Mouse (Mus musculus): ENCODE data around the gene Cdc42bpb. TPM values are rescaled to one million over a fixed set of nuclear protein-coding genes. Genes with fewer than 3 reads are reported as not detected.

The Cdc42bpb gene
- total and polyA plus RNA-seq, 3 experiments = 16.7 to 29.7 (median 25.4) TPM

DNA sequence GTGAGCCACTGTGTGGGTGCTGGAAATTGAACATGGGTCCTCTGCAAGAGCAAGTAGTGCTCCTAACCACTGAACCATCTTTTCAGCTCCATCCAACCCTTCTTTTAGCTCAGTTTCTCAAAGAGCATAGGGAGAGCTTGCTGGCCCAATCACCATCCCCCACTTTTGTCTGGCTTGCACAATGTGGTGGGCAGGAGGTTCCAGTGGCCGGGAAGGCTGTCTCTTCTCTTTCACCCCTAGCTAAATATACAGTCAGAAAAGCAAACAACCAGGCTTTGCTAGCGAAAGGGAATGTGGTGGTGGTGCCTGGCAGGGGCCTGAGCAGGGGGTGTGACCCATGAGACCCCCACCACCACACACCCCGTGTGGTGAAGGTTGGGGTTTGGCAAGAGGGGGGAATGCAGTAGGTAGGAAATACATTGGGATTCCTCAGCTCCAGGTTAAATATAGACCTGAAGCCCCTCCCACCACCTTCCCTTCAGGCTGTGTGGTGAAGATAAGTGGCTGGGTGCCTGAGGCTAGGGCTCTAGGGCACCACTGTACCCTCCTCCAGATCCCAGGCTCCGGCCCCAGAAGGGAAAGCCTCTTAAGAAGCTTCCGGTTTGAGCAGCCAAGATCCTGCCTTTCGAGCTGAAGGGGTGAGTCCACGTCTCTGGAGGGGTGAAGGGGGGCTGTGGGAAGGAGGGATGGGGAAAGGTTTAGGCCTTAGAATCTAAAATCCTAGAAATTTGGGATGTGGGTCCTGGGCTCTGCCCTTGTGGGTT, 43.6 kb upstream of the Cdc42bpb start:
- Histone ChIP-seq H3K27me3 (replicated peaks) (peaks cover 65% of the 10 kb centered on the region), H3K4me1 (ENCODE audit: control insufficient read depth in 1 of 2, insufficient read depth in 2 of 2) (peaks cover 3 to 22% of the 10 kb centered on the region in 2 experiments; a peak in 3 of 4 replicates), H3K4me2 (ENCODE audit: insufficient read depth, low read depth, poor library complexity, severe bottlenecking) (no peak overlapping the region), H3K79me2 (replicated peaks; ENCODE audit: control insufficient read depth, extremely low read depth, insufficient read depth, poor library complexity, severe bottlenecking) (no peaks in the 10 kb centered on the region), H3K4me3 (replicated peaks in 1 of 3; ENCODE audit: low read depth in 2 of 3, low read length in 2 of 3, poor library complexity in 1 of 3) (no peak overlapping the region), H3K9me3 (replicated peaks; ENCODE audit: low read length) (peaks cover 7% of the 10 kb centered on the region), H3K9ac (ENCODE audit: insufficient read depth, low read depth) (no peak overlapping the region), H3K36me3 (replicated peaks in 1 of 2; ENCODE audit: control insufficient read depth in 1 of 2, insufficient read depth in 1 of 2, low read length in 1 of 2) (no peaks in the 10 kb centered on the region), H3K27ac (ENCODE audit: insufficient read depth, low read depth) (no peak overlapping the region)
- DNase-seq (ENCODE audit: extremely low read depth) = no peak
- TF ChIP-seq ZC3H11A (IDR thresholded peaks at IDR 0.05; ENCODE audit: low read depth, low read length) = no peak
- no peak for TF ChIP-seq RAD21 (IDR thresholded peaks at IDR 0.05; ENCODE audit: low read depth, low read length)
- no peak for TF ChIP-seq E2F4 (IDR thresholded peaks at IDR 0.05; ENCODE audit: insufficient replicate concordance, low read depth, low read length)
- no peak for TF ChIP-seq EP300 (IDR thresholded peaks at IDR 0.05; ENCODE audit: low read length)
- no peak for TF ChIP-seq IRF4 (IDR thresholded peaks at IDR 0.05; ENCODE audit: low read depth, low read length)
- no peak for TF ChIP-seq USF1 (IDR thresholded peaks at IDR 0.05; ENCODE audit: low read depth, low read length)
- no peak for TF ChIP-seq JUN (IDR thresholded peaks at IDR 0.05; ENCODE audit: insufficient read depth, low read depth, low read length)
- TF ChIP-seq SMC3 (IDR thresholded peaks at IDR 0.05; ENCODE audit: low read depth, low read length) = no peak
- TF ChIP-seq MAFK (IDR thresholded peaks at IDR 0.05; ENCODE audit: insufficient replicate concordance, low read length) = no peak
- TF ChIP-seq CHD2 (IDR thresholded peaks at IDR 0.05; ENCODE audit: low read length) = no peak
- no peak for TF ChIP-seq UBTF (IDR thresholded peaks at IDR 0.05; ENCODE audit: low read depth, low read length)
- TF ChIP-seq POLR2AphosphoS2 (IDR thresholded peaks at IDR 0.05; ENCODE audit: low read depth, low read length) = no peak
- TF ChIP-seq MAZ (IDR thresholded peaks at IDR 0.05; ENCODE audit: low read depth, low read length) = no peak
- no peak for TF ChIP-seq MEF2A (IDR thresholded peaks at IDR 0.05; ENCODE audit: borderline replicate concordance, low read depth, low read length)
- TF ChIP-seq MAX (IDR thresholded peaks at IDR 0.05; ENCODE audit: low read length) = no peak
- TF ChIP-seq USF2 (conservative IDR thresholded peaks at IDR 0.05; ENCODE audit: low read depth, low read length) = no peak
- TF ChIP-seq CHD1 (IDR thresholded peaks at IDR 0.05; ENCODE audit: low read depth, low read length) = no peak
- no peak for TF ChIP-seq HCFC1 (IDR thresholded peaks at IDR 0.05; ENCODE audit: low read depth, low read length)
- dilution Hi-C loops (cut with MboI; ENCODE audit: extremely low pct_ligation_motif_present, extremely low pct_unique_long_range_greater_than_20kb, low sequenced_read_pairs) = no loop called here
- in situ Hi-C loops (cut with MboI; ENCODE audit: low pct_ligation_motif_present, low pct_unique_long_range_greater_than_20kb, low sequenced_read_pairs) = no loop called here

DNA sequence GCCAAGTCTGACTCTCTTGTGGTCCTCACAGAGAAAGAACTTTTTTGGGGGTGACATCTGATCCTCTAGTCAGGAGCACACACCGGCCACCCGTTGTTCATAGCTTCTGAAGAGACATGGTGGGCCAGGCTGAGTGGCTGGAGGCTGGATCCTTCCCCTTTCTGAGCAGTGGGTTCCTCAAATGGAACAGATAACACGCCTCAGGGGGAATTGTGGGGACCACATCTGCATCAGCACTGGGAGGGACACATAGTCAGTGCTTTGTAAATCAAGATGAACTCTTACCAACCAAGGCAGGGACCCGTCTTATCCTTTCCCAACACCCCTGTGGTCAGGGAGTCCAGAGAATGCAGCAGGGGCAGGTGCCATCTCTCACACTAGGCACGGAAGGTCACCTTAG, 42.4 kb upstream of the Cdc42bpb start:
- Histone ChIP-seq H3K36me3 (replicated peaks in 1 of 2; ENCODE audit: control insufficient read depth in 1 of 2, insufficient read depth in 1 of 2, low read length in 1 of 2) (no peaks in the 10 kb centered on the region), H3K4me2 (ENCODE audit: insufficient read depth, low read depth, poor library complexity, severe bottlenecking) (no peak overlapping the region), H3K4me1 (ENCODE audit: control insufficient read depth in 1 of 2, insufficient read depth in 2 of 2) (peaks cover 0 to 15% of the 10 kb centered on the region in 2 experiments; a peak in 2 of 4 replicates), H3K9me3 (replicated peaks; ENCODE audit: low read length) (peaks cover 7% of the 10 kb centered on the region), H3K9ac (ENCODE audit: insufficient read depth, low read depth) (no peak overlapping the region), H3K4me3 (replicated peaks in 1 of 3; ENCODE audit: low read depth in 2 of 3, low read length in 2 of 3, poor library complexity in 1 of 3) (no peak overlapping the region), H3K79me2 (replicated peaks; ENCODE audit: control insufficient read depth, extremely low read depth, insufficient read depth, poor library complexity, severe bottlenecking) (no peaks in the 10 kb centered on the region), H3K27me3 (replicated peaks) (peaks cover 65% of the 10 kb centered on the region), H3K27ac (ENCODE audit: insufficient read depth, low read depth) (no peak overlapping the region)
- DNase-seq (ENCODE audit: extremely low read depth) = no peak
- dilution Hi-C loops (cut with MboI; ENCODE audit: extremely low pct_ligation_motif_present, extremely low pct_unique_long_range_greater_than_20kb, low sequenced_read_pairs) (no loop called here), in situ Hi-C loops (cut with MboI; ENCODE audit: low pct_ligation_motif_present, low pct_unique_long_range_greater_than_20kb, low sequenced_read_pairs) (loop anchor here (10.0 kb wide), 1 partner anchor 145 kb away; the partner anchor contains the start of gene Amn)
- TF ChIP-seq ELF1 (IDR thresholded peaks at IDR 0.05; ENCODE audit: low read depth, low read length) = no peak
